Mouse (Mus musculus): ENCODE measurements around the gene Gm7173. TPM values are rescaled to one million over a fixed set of nuclear protein-coding genes. Genes with fewer than 3 reads are reported as not detected.

Gene Gm7173
- polyA plus RNA-seq (2012; rRNA removed), result 0.30 and 0.41 TPM in 2 replicates

GRCm38 (mm10) chrX:79516977-79517645 lies at the start of gene Gm7173:
Gene Gm7173 (minus strand): TSS chrX:79517285.

Other genes starting within 250 kb of the Gm7173 start
- 0.09 and 0.18 TPM in 2 replicates for gene Mageb16, start 154.2 kb upstream of the Gm7173 start, polyA plus RNA-seq (2012; rRNA removed)